Mouse (Mus musculus): ENCODE data around the gene Gpc2.

GRCm38 (mm10) chr5:138294158-138294557 lies 14.4 kb upstream of the Gpc2 start:
- TF ChIP-seq CTCF (IDR thresholded peaks at IDR 0.05; ENCODE audit: low read depth, low read length) (no peak), POLR2A (IDR thresholded peaks at IDR 0.05; ENCODE audit: borderline replicate concordance, low read depth, low read length) (no peak)

Measured in bone marrow macrophage, adult 2 months (primary cell).